Mouse (Mus musculus) adrenal gland, postnatal 4 days (tissue): ENCODE results near the gene Gm12888. TPM values are rescaled to one million over a fixed set of nuclear protein-coding genes. Genes with fewer than 3 reads are reported as not detected.
"Not testable (repeated sequence)": the region's sequence is repeated elsewhere in the genome, so short reads cannot be mapped to it uniquely, and the experiment has no call there.

Experiments
- DNase-seq, 2 experiments: peaks; one replicate each; pipeline ENCODE4 v3.0.0; 2021 to 2022; ENCODE audit warnings: low spot score in 2 of 2, mixed read lengths in 2 of 2
- long read RNA-seq, 2 experiments: library from polyadenylated mRNA; stranded (forward); transcript quantifications; one replicate each; pipeline ENCODE4 v2.0.0; 2021
- total RNA-seq, 2 experiments: library from RNA; stranded (reverse); gene quantifications; 2 replicates each; pipeline ENCODE4 v1.2.3; 2021

Gene Gm12888
- total RNA-seq, result not detected
- long read RNA-seq, experiment 1, result 0 reads
- long read RNA-seq, experiment 2, result 0 reads

- DNase-seq, result not testable (repeated sequence)
Observed at GRCm38 (mm10) chr4:121324817-121325216, at the start of gene Gm12888. Gene Gm12888 (minus strand): TSS chr4:121324917.

Other genes with a start within 250 kb of the Gm12888 start
- 10 to 100 TPM; 42.6 to 43.1 TPM for gene Zmpste24, start 226.7 kb downstream of the Gm12888 start, total RNA-seq
- gene Tmco2, start 215.7 kb downstream of the Gm12888 start, total RNA-seq, result not detected
- gene Rlf, start 109.8 kb downstream of the Gm12888 start, total RNA-seq, result 10 to 100 TPM; 23.3 to 24.3 TPM
- gene Gm12886, start 98.2 kb upstream of the Gm12888 start, total RNA-seq, result not detected